Mouse (Mus musculus) liver, embryonic 15.5 days (tissue): ENCODE measurements around the gene Sbf2. TPM values are rescaled to one million over a fixed set of nuclear protein-coding genes. Genes with fewer than 3 reads are reported as not detected.
"Not testable (repeated sequence)": the region's sequence is repeated elsewhere in the genome, so short reads cannot be mapped to it uniquely, and the experiment has no call there.

ENCODE experiments used
- ATAC-seq: fragments of 200-750 bp; cut with Nextera tagmentation; 2 replicates; pipeline ENCODE4 v1.8.0; 2017; ENCODE audit warnings: moderate number of reproducible peaks, mild to moderate bottlenecking, moderate library complexity; ENCODE audit not compliant: insufficient read depth
- H3K27ac ChIP-seq: fragments of 300-500 bp; sonication (generic); replicated peaks from 2 replicates; pipeline ENCODE4 v1.5.1; 2015; ENCODE audit warnings: mild to moderate bottlenecking, inconsistent platforms
- H3K27me3 ChIP-seq: fragments of 300-500 bp; sonication (generic); 2 replicates; pipeline ENCODE4 v1.6.1; 2015; ENCODE audit warnings: mild to moderate bottlenecking, inconsistent platforms
- H3K36me3 ChIP-seq: fragments of 300-500 bp; sonication (generic); replicated peaks from 2 replicates; pipeline ENCODE4 v1.6.1; 2015; ENCODE audit warnings: moderate library complexity, mild to moderate bottlenecking, inconsistent platforms
- H3K4me1 ChIP-seq: fragments of 300-500 bp; sonication (generic); replicated peaks from 2 replicates; pipeline ENCODE4 v1.6.1; 2015; ENCODE audit warnings: inconsistent platforms
- H3K4me2 ChIP-seq: fragments of 300-500 bp; sonication (generic); 2 replicates; pipeline ENCODE4 v1.6.1; 2015; ENCODE audit warnings: moderate library complexity, mild to moderate bottlenecking, inconsistent platforms
- H3K4me3 ChIP-seq: fragments of 300-500 bp; sonication (generic); replicated peaks from 2 replicates; pipeline ENCODE4 v1.5.1; 2015; ENCODE audit warnings: mild to moderate bottlenecking, inconsistent platforms
- H3K9ac ChIP-seq: fragments of 300-500 bp; sonication (generic); 2 replicates; pipeline ENCODE4 v1.6.1; 2015; ENCODE audit warnings: moderate library complexity, mild to moderate bottlenecking, inconsistent platforms
- H3K9me3 ChIP-seq: fragments of 300-500 bp; sonication (generic); replicated peaks from 2 replicates; pipeline ENCODE4 v1.6.1; 2016; ENCODE audit warnings: inconsistent platforms
- WGBS: fragments of 180-500 bp; shearing (Covaris S2); methylation state at CpG from one replicate; pipeline ENCODE4 v1.1.7; 2015; ENCODE audit warnings: mixed read lengths; ENCODE audit not compliant: insufficient replicate concordance; 5-methylcytosine and 5-hydroxymethylcytosine counted together
- polyA plus RNA-seq: library from polyadenylated mRNA; unstranded; fragments of >200 nt; fragmentation: Nextera tagmentation; extraction: Ambion mirVana; gene quantifications from 2 replicates; pipeline ENCODE4 v1.2.1, GENCODE M21; 2015

The Sbf2 gene
- polyA plus RNA-seq, 1 experiment from 2014 or later = 5.3 TPM

GRCm38 (mm10) chr7:110561647-110562046 lies 53.1 kb downstream of the Sbf2 start:
- Histone ChIP-seq H3K27me3 (no peaks in the 10 kb centered on the region), H3K36me3 (no peaks in the 10 kb centered on the region), H3K9me3 (no peaks in the 10 kb centered on the region), H3K9ac (no peak overlapping the region), H3K4me2 (no peak overlapping the region), H3K4me3 (no peak overlapping the region), H3K4me1 (no peaks in the 10 kb centered on the region), H3K27ac (no peak overlapping the region)
- ATAC-seq = no peak
- WGBS = 63% methylated on average over 1 of the region's 1 CpGs

- H3K27me3 ChIP-seq = no peaks in the 10 kb centered on the region
- no peak overlapping the region for H3K27ac ChIP-seq
- no peak overlapping the region for H3K9ac ChIP-seq
- H3K4me1 ChIP-seq = no peaks in the 10 kb centered on the region
- H3K9me3 ChIP-seq = no peaks in the 10 kb centered on the region
- no peak for ATAC-seq
- H3K36me3 ChIP-seq = no peaks in the 10 kb centered on the region
- H3K4me3 ChIP-seq = no peak overlapping the region
- H3K4me2 ChIP-seq = no peak overlapping the region
Measured at GRCm38 (mm10) chr7:110557001-110557400, 57.7 kb downstream of the Sbf2 start.

DNA sequence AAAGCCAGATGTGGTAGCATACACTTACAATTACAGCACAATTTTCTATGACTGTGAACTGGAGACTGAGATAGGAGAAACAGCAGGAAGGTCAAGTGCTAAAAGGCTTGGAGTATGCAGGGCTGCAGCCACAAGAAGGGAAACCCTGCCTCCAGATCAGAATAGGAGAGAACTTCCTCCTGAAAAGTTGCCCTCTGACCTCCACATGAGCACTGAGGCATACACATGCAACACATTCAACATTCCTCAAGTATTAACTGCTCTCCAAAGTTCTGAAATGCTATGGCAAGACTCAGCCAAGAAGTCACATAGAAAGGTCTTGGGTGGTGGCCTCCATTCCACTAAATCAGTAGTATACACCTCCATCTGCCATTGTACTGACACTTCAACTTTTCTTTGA lies 58.5 kb downstream of the Sbf2 start:
- no peaks in the 10 kb centered on the region for H3K36me3 ChIP-seq
- no peaks in the 10 kb centered on the region for H3K9me3 ChIP-seq
- H3K4me1 ChIP-seq = no peaks in the 10 kb centered on the region
- no peak overlapping the region for H3K4me2 ChIP-seq
- no peak overlapping the region for H3K27ac ChIP-seq
- H3K9ac ChIP-seq = no peak overlapping the region
- ATAC-seq = no peak
- H3K27me3 ChIP-seq = no peaks in the 10 kb centered on the region
- H3K4me3 ChIP-seq = no peak overlapping the region

GRCm38 (mm10) chr7:110555260-110555659 lies 59.5 kb downstream of the Sbf2 start:
- Histone ChIP-seq H3K4me3 (no peak overlapping the region), H3K9ac (no peak overlapping the region), H3K27ac (no peak overlapping the region), H3K9me3 (no peaks in the 10 kb centered on the region), H3K4me2 (no peak overlapping the region), H3K4me1 (no peaks in the 10 kb centered on the region), H3K27me3 (no peaks in the 10 kb centered on the region), H3K36me3 (no peaks in the 10 kb centered on the region)
- WGBS = 66% methylated on average over 1 of the region's 1 CpGs
- no peak for ATAC-seq

DNA sequence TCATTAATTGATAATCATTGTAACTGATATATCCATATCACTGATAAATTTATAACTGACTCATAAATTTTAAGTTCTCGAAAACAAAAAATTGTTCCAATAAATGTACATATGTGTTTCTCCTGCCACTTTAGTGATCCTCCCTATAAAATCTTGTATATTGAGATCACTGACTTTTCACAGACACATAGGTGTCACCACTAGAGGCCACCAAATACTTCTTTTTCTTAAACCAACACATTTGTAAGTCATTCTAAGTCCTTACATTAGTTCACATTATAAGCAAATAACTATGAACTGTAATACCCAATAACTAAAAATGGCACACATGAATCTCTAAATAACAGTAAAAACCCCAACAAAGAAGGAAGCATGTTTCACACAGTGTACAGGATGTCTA lies 66.5 kb downstream of the Sbf2 start:
- 45% methylated on average over 1 of the region's 1 CpGs for WGBS
- Histone ChIP-seq H3K36me3 (no peaks in the 10 kb centered on the region), H3K4me3 (no peak overlapping the region), H3K9me3 (no peaks in the 10 kb centered on the region), H3K4me1 (no peaks in the 10 kb centered on the region), H3K27ac (no peak overlapping the region), H3K4me2 (no peak overlapping the region), H3K27me3 (no peaks in the 10 kb centered on the region), H3K9ac (no peak overlapping the region)
- no peak for ATAC-seq

GRCm38 (mm10) chr7:110543341-110543740 lies 71.4 kb downstream of the Sbf2 start:
- WGBS = 66% methylated on average over 6 of the region's 6 CpGs
- no peaks in the 10 kb centered on the region for H3K9me3 ChIP-seq
- no peak overlapping the region for H3K4me3 ChIP-seq
- H3K27me3 ChIP-seq = no peaks in the 10 kb centered on the region
- no peak overlapping the region for H3K27ac ChIP-seq
- no peaks in the 10 kb centered on the region for H3K36me3 ChIP-seq
- ATAC-seq = no peak
- H3K4me1 ChIP-seq = no peaks in the 10 kb centered on the region
- no peak overlapping the region for H3K9ac ChIP-seq
- H3K4me2 ChIP-seq = no peak overlapping the region

DNA sequence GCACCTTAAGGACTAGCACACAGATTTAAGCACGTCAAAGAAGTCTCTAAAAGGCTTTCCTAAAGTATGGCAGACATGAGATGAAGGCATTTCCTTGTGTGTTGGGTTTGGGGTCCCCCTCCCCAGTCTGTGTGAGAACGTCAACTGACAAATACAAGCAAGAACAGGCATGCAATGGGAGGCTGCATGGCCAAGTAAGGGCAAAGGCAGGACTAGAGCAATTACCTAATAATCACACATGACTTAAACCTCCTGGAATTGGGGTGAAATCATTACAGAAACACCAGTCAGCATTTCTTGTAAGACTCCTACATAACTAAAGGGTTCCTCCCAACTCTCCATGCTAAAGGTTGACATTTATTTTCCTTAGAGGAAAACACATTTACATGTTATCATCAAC lies 75.5 kb downstream of the Sbf2 start:
- Histone ChIP-seq H3K4me2 (no peak overlapping the region), H3K27ac (no peak overlapping the region), H3K4me3 (no peak overlapping the region), H3K9me3 (no peaks in the 10 kb centered on the region), H3K9ac (no peak overlapping the region), H3K27me3 (no peaks in the 10 kb centered on the region), H3K36me3 (no peaks in the 10 kb centered on the region), H3K4me1 (no peaks in the 10 kb centered on the region)
- ATAC-seq = no peak
- WGBS = 31% methylated on average over 2 of the region's 2 CpGs

GRCm38 (mm10) chr7:110530295-110530694 lies 84.4 kb downstream of the Sbf2 start:
- not testable (repeated sequence) for H3K4me2 ChIP-seq, H3K27me3 ChIP-seq, H3K9ac ChIP-seq, H3K4me1 ChIP-seq, H3K9me3 ChIP-seq, H3K36me3 ChIP-seq, ATAC-seq, H3K27ac ChIP-seq, H3K4me3 ChIP-seq

GRCm38 (mm10) chr7:110525090-110525775 lies 89.5 kb downstream of the Sbf2 start:
- no peak overlapping the region for H3K4me2 ChIP-seq
- H3K27ac ChIP-seq = no peak overlapping the region
- no peak overlapping the region for H3K9ac ChIP-seq
- WGBS = 19% methylated on average over 1 of the region's 1 CpGs
- H3K36me3 ChIP-seq = no peaks in the 10 kb centered on the region
- H3K9me3 ChIP-seq = no peaks in the 10 kb centered on the region
- no peaks in the 10 kb centered on the region for H3K27me3 ChIP-seq
- ATAC-seq = no peak
- H3K4me1 ChIP-seq = no peaks in the 10 kb centered on the region
- H3K4me3 ChIP-seq = no peak overlapping the region

DNA sequence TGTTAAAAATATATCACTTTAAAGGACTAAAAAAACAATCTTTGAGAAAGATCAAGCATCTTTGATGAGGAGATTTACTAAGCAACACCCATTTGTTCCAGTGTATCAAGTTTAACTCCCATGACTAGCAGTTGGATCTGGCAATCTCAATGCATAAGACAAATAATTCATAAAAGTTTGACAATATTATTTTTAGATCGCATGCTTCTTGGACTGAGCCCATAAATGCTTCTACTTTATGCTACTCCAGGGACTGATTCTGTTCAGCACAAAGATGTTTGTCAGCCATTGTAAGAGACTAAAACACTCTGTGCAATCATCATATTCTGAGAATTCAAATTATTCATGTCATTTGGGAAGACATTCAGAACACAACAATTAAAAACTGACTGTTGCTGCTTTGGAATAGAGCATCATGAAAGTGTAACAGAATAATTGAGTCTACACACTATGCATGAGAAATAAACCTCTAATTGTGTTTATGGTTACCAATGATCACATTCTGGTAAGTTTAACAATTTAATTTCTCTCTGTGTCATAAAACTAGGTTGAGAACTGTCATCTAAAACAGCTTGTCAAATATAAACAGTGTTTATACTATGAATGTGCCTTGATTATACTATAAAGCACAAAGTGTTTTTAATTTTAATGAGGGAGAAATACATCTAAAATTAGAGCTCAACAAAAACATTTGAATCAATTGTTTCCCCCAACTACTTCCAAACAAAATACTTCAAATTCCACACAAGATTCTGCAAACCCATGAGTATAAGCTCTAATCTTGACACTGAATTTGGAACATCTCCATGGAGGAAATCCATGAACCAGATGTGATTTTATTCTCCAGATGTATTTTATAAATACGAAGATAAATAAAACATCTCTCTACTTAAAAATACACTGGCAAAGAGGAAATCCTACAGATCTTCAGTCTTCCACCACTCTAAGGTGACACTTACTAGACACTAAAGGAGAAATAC lies 98.2 kb downstream of the Sbf2 start:
- H3K9ac ChIP-seq = no peak overlapping the region
- no peak overlapping the region for H3K4me2 ChIP-seq
- 68% methylated on average over 2 of the region's 2 CpGs for WGBS
- H3K36me3 ChIP-seq = no peaks in the 10 kb centered on the region
- no peaks in the 10 kb centered on the region for H3K4me1 ChIP-seq
- H3K4me3 ChIP-seq = no peak overlapping the region
- H3K27ac ChIP-seq = no peak overlapping the region
- no peak for ATAC-seq
- no peaks in the 10 kb centered on the region for H3K27me3 ChIP-seq
- no peaks in the 10 kb centered on the region for H3K9me3 ChIP-seq

DNA sequence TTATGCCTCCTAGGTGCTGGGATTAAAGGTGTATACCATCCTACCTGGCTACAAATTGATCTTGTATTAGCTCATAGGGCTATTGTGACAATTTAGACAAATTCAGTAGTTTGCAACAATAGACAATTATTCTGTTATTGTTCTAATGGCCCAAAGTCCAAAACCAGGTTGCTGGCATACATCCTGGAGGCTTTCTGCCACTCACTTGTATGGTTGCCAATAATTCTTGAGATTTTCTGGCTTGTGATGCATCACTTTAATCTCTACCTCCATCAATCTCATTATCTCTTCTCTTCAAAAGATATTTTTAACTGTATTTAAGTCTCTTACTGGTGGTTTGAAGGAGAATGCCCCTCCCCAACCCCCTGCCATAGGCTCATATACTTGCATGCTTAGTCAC lies 100.6 kb downstream of the Sbf2 start:
- Histone ChIP-seq H3K36me3 (no peaks in the 10 kb centered on the region), H3K9me3 (no peaks in the 10 kb centered on the region), H3K4me2 (no peak overlapping the region), H3K9ac (no peak overlapping the region), H3K27ac (no peak overlapping the region), H3K27me3 (no peaks in the 10 kb centered on the region), H3K4me1 (no peaks in the 10 kb centered on the region), H3K4me3 (no peak overlapping the region)
- no peak for ATAC-seq

GRCm38 (mm10) chr7:110498653-110499052 lies 116.1 kb downstream of the Sbf2 start:
- Histone ChIP-seq H3K9ac (no peak overlapping the region), H3K27ac (no peak overlapping the region), H3K27me3 (no peaks in the 10 kb centered on the region), H3K36me3 (no peaks in the 10 kb centered on the region), H3K4me3 (no peak overlapping the region), H3K9me3 (no peaks in the 10 kb centered on the region), H3K4me1 (no peaks in the 10 kb centered on the region), H3K4me2 (no peak overlapping the region)
- WGBS = 51% methylated on average over 1 of the region's 1 CpGs
- no peak for ATAC-seq
